Mouse (Mus musculus): Measurements from ENCODE around the gene Olfr815. TPM values are rescaled to one million over a fixed set of nuclear protein-coding genes. Genes with fewer than 3 reads are reported as not detected.
"Not testable (repeated sequence)": the region's sequence is repeated elsewhere in the genome, so short reads cannot be mapped to it uniquely, and the experiment has no call there.

The Olfr815 gene
- total RNA-seq (2021) = not detected
- long read RNA-seq, experiment 1 = 0 reads
- long read RNA-seq, experiment 2 = 0 reads

DNA sequence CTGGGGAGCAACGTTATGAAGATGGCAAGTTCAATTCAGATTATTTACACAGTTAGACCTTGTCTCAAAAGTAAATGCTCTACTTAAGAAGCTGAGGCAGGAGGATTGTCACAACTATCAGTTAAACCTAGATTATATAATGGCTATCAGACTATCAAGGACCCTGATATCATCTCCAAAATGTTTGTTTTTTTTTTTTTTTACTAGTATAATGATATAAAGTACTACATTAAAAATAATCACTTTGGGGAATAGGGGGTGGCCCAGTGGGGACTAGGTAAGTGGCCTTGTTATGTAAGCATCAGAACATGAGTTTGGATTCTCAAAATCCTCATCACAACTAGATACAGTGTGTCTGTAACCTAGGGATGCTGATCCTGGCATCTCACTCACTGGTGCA lies at the start of gene Olfr815:
TSS of gene Olfr815 (minus strand) at position 101 of the 400 bp plus-strand sequence.
- DNase-seq; intact Hi-C loops (cut with DNase I): not testable (repeated sequence)

DNA sequence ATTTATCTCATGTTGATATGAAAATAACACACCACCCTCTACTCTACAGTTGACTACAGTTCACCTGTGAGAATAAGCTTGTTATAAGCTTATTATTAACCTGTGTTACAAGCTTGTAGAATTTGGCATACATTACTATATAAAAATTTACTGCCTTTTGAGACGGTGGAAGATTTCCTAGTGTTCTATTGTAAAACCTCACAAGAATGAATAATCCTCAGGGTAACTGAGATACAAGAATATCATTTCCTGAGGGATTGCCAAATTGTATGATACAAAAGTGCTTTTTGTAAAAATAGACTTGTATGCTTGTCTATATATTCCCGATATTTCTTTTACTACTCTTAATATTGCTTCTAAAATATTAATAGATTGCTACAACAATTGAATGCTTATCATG lies 43.3 kb upstream of the Olfr815 start, which contains the start of gene Olfr818:
TSS of gene Olfr818 (minus strand) at position 101 of the 400 bp plus-strand sequence.
- no peak for DNase-seq
- intact Hi-C loops (cut with DNase I) = no loop called here

DNA sequence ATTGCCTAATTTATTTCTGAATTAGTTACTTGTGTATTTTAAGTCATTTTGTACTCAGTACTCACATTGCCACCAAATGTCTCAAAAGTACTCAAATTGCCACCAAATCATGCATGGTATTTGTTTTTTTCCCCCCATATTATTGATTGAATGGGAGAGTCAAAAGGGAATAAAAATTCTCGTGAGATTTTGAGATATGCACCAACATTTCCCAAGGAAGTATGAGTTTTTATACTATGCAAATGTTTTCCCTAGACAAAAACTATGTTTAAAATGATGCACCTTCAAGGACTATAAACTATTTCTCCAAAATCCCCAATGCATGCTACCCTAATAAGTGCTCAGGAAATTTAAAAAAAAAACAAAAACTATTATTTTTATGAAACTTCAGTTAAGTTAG lies 9.8 kb upstream of the Olfr815 start, which contains the start of gene Olfr816:
TSS of gene Olfr816 (minus strand) at position 101 of the 400 bp plus-strand sequence.
- no peak for DNase-seq
- intact Hi-C loops (cut with DNase I) = no loop called here

DNA sequence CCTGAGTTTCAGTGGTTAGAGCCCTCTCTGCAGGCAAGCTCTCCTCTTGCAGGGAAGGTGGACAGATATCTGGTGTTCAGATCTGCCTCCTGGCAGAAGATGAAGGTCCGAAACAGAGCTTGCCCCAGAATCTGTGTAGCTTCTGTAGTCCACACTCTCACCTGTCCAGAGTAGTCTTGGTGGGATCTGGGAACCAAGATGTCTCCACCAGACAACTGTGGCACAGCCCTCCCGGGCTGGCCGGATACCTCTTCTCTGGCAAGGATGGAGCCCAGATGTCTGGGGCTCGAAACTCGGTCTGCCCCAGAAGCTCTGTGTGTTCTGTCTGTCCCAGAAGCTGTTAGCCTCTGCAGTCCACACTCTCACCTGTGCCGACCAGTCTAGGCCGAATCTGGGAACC lies 19.7 kb downstream of the Olfr815 start:
- intact Hi-C loops (cut with DNase I) = no loop called here
- no peak for DNase-seq

DNA sequence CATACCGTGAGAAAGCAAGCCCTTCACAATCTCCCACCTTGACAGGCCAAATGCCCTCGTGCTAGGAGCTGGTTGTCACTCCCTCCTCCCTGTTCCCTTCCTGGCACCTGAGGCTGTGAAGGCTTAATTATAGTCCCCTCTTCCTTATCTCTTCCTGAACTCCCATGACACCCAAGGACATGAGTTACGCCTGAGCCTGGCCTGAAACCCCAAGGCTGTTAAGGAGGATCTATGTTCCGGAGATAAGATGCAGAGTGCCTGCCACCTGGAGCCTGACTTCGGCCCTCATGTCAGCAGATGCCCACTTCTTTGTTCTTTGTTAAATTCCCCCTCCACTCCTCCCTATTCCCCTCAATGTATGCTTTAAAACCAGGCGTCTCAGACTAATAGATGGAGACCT lies 20.2 kb downstream of the Olfr815 start:
- DNase-seq; intact Hi-C loops (cut with DNase I): not testable (repeated sequence)

DNA sequence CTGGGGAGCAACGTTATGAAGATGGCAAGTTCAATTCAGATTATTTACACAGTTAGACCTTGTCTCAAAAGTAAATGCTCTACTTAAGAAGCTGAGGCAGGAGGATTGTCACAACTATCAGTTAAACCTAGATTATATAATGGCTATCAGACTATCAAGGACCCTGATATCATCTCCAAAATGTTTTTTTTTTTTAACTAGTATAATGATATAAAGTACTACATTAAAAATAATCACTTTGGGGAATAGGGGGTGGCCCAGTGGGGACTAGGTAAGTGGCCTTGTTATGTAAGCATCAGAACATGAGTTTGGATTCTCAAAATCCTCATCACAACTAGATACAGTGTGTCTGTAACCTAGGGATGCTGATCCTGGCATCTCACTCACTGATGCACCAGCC lies 25.9 kb downstream of the Olfr815 start, which contains the start of gene Olfr814:
TSS of gene Olfr814 (minus strand) at position 101 of the 400 bp plus-strand sequence.
- intact Hi-C loops (cut with DNase I); DNase-seq: not testable (repeated sequence)

DNA sequence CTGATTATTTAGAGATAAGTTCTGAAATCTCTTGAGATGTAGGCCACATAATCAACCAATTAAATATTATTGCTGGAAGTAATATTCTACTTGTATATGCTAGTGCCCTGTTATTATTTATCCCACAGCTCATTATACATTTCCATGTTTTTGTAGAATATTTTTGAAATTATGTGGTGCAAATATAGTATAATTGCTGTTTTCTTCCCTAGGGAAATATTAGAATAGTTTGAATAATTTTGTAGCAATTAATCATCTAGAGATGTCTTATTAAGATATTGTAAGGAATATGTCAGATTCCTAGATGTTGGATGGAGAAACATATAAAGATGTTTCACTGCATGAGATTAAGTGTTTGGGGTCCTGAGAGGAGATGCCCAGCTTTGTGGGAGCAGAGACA lies 50.6 kb downstream of the Olfr815 start, which contains the start of gene Olfr813:
TSS of gene Olfr813 (plus strand) at position 301 of the 400 bp plus-strand sequence.
- intact Hi-C loops (cut with DNase I) = no loop called here
- no peak for DNase-seq

Other genes with a start within 250 kb of the Olfr815 start
- not detected for gene Olfr800, start 248.2 kb downstream of the Olfr815 start, total RNA-seq (2021)
- not detected for gene Olfr801, start 232.0 kb downstream of the Olfr815 start, total RNA-seq (2021)
- not detected for gene Olfr802, start 217.7 kb downstream of the Olfr815 start, total RNA-seq (2021)
- gene Olfr803, start 211.6 kb downstream of the Olfr815 start, total RNA-seq (2021) = not detected
- gene Olfr804, start 202.7 kb downstream of the Olfr815 start, total RNA-seq (2021) = not detected
- gene Olfr805, start 176.5 kb downstream of the Olfr815 start, total RNA-seq (2021) = not detected
- not detected for gene Olfr806, start 163.9 kb downstream of the Olfr815 start, total RNA-seq (2021)
- not detected for gene Olfr807, start 148.1 kb downstream of the Olfr815 start, total RNA-seq (2021)
- not detected for gene Olfr808, start 140.4 kb downstream of the Olfr815 start, total RNA-seq (2021)
- gene Olfr809, start 131.2 kb downstream of the Olfr815 start, total RNA-seq (2021) = not detected
- gene Olfr810, start 111.0 kb downstream of the Olfr815 start, total RNA-seq (2021) = not detected
- not detected for gene Olfr811, start 101.5 kb downstream of the Olfr815 start, total RNA-seq (2021)
- gene Olfr812, start 59.8 kb downstream of the Olfr815 start, total RNA-seq (2021) = not detected
- gene Olfr813, start 50.5 kb downstream of the Olfr815 start, total RNA-seq (2021) = not detected
- not detected for gene Olfr814, start 26.0 kb downstream of the Olfr815 start, total RNA-seq (2021)
- gene Olfr816, start 9.7 kb upstream of the Olfr815 start, total RNA-seq (2021) = not detected
- gene Olfr818, start 43.2 kb upstream of the Olfr815 start, total RNA-seq (2021) = not detected
- not detected for gene Olfr819, start 61.4 kb upstream of the Olfr815 start, total RNA-seq (2021)
- not detected for gene Olfr247, start 70.3 kb upstream of the Olfr815 start, total RNA-seq (2021)
- gene Gm10310, start 79.2 kb upstream of the Olfr815 start, total RNA-seq (2021) = not detected
- gene Olfr820, start 106.8 kb upstream of the Olfr815 start, total RNA-seq (2021) = not detected
- not detected for gene Olfr821, start 124.5 kb upstream of the Olfr815 start, total RNA-seq (2021)
- not detected for gene Olfr822, start 165.3 kb upstream of the Olfr815 start, total RNA-seq (2021)
- gene Olfr823, start 209.5 kb upstream of the Olfr815 start, total RNA-seq (2021) = not detected
- not detected for gene Olfr824, start 224.1 kb upstream of the Olfr815 start, total RNA-seq (2021)